Mouse (Mus musculus) neural tube, embryonic 12.5 days (tissue): ENCODE measurements around the gene Gdpd4. TPM values are rescaled to one million over a fixed set of nuclear protein-coding genes. Genes with fewer than 3 reads are reported as not detected.

Source experiments
- ATAC-seq: fragments of 200-750 bp; cut with Nextera tagmentation; 2 replicates; pipeline ENCODE4 v1.8.0; 2017; ENCODE audit warnings: low read depth, mild to moderate bottlenecking, moderate TSS enrichment, moderate library complexity; ENCODE audit not compliant: low FRiP score
- H3K27ac ChIP-seq: fragments of 300-500 bp; sonication (generic); 2 replicates; pipeline ENCODE4 v1.5.1; 2016
- H3K27me3 ChIP-seq: fragments of 300-500 bp; sonication (generic); replicated peaks from 2 replicates; pipeline ENCODE4 v1.6.1; 2016; ENCODE audit warnings: mild to moderate bottlenecking
- H3K36me3 ChIP-seq: fragments of 300-500 bp; sonication (generic); 2 replicates; pipeline ENCODE4 v1.6.1; 2016; ENCODE audit warnings: mild to moderate bottlenecking
- H3K4me1 ChIP-seq: fragments of 300-500 bp; sonication (generic); 2 replicates; pipeline ENCODE4 v1.6.1; 2016
- H3K4me2 ChIP-seq: fragments of 300-500 bp; sonication (generic); replicated peaks from 2 replicates; pipeline ENCODE4 v1.6.1; 2016; ENCODE audit warnings: mild to moderate bottlenecking
- H3K4me3 ChIP-seq: fragments of 300-500 bp; sonication (generic); 2 replicates; pipeline ENCODE4 v1.5.1; 2016
- H3K9ac ChIP-seq: fragments of 300-500 bp; sonication (generic); 2 replicates; pipeline ENCODE4 v1.6.1; 2016; ENCODE audit warnings: mild to moderate bottlenecking
- H3K9me3 ChIP-seq: fragments of 300-500 bp; sonication (generic); 2 replicates; pipeline ENCODE4 v1.6.1; 2016; ENCODE audit warnings: mild to moderate bottlenecking
- WGBS: fragments of 180-500 bp; shearing (Covaris S2); methylation state at CpG from one replicate; pipeline ENCODE4 v1.1.7; 2016; 5-methylcytosine and 5-hydroxymethylcytosine counted together
- polyA plus RNA-seq: library from polyadenylated mRNA; unstranded; fragments of >200 nt; fragmentation: Nextera tagmentation; extraction: Ambion mirVana; gene quantifications from 2 replicates; pipeline ENCODE4 v1.2.1, GENCODE M21; 2016

Gdpd4 gene
- polyA plus RNA-seq, result 0.06 and 0.13 TPM in 2 replicates

DNA sequence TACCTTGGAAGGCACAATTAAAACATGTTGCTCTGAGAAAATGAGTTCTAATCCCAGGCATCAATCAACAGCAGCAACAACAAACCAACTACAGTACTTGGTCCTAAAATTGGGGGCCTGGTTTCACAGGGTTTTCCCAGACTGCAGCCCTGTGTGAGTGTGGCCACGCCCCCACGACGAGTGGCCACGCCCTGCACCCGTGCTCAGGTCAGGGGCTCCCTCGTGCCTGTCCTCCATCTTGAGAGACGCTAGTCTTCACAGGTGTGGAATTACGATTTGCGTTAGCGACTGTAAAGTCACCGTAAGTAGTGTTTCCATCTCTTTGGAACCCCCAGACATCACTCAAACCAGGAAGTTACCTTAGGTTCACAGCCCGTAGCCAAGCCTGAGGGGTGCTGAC, at the start of gene Gdpd4:
TSS of gene Gdpd4 (plus strand) at position 214 of the 400 bp plus-strand sequence.
- ATAC-seq, result no peak
- H3K4me2 ChIP-seq, result no peak within 1 kb of the TSS
- H3K4me3 ChIP-seq, result no peak within 1 kb of the TSS
- H3K36me3 ChIP-seq, result no peaks in the 10 kb centered on the region
- H3K9me3 ChIP-seq, result no peaks in the 10 kb centered on the region
- H3K27me3 ChIP-seq, result no peaks in the 10 kb centered on the region
- no peak within 1 kb of the TSS for H3K27ac ChIP-seq
- no peak within 1 kb of the TSS for H3K9ac ChIP-seq
- no peaks in the 10 kb centered on the region for H3K4me1 ChIP-seq
- 79% methylated on average over 12 of the region's 12 CpGs for WGBS

DNA sequence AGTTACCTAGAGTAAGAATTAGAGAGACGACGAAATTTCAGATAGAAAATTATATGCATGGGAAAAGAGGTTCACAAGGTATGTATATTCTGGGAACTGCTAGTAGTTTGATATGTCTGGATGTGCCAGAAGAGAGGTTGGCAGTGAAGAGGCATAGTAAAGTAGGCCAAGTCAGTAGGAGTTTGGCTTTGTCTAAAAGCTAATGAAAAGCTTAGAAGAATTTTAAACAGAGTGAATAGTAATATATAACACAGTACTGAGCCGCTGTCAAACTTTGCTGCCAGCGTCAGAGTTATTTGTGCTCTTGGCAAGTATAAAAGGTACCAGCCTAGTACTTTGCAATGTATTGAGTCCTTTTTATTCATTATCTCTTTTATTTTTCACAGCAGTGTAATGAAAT, 47.4 kb upstream of the Gdpd4 start:
- ATAC-seq, result no peak
- no peaks in the 10 kb centered on the region for H3K9me3 ChIP-seq
- no peaks in the 10 kb centered on the region for H3K4me1 ChIP-seq
- no peak overlapping the region for H3K4me3 ChIP-seq
- H3K36me3 ChIP-seq, result peaks cover 5% of the 10 kb centered on the region; the same call in 1 of the 2 replicates
- no peak overlapping the region for H3K9ac ChIP-seq
- 87% methylated on average over 4 of the region's 4 CpGs for WGBS
- no peak overlapping the region for H3K4me2 ChIP-seq
- no peaks in the 10 kb centered on the region for H3K27me3 ChIP-seq
- H3K27ac ChIP-seq, result no peak overlapping the region

DNA sequence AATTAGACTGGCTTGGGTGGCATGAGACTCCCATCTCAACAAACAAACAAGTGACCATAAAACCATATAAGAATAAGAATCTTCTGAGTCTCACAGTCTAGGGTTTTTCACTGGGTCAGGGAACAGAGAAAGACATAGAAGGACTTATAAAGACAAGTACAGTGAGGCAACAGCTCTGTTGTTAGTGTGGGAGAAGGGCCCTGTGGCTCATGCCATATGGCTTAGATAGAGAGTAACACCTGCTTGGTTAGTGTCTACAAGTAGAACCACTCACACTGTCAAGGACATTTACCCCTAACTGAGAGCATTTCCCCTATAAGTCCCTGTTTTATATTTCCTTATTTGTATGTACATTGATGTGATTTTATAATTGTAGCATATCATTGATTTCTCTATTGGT, 46.4 kb upstream of the Gdpd4 start:
- H3K4me2 ChIP-seq, result no peak overlapping the region
- peaks cover 5% of the 10 kb centered on the region; the same call in 1 of the 2 replicates for H3K36me3 ChIP-seq
- H3K9ac ChIP-seq, result no peak overlapping the region
- no peak overlapping the region for H3K4me3 ChIP-seq
- no peak for ATAC-seq
- H3K4me1 ChIP-seq, result no peaks in the 10 kb centered on the region
- H3K27me3 ChIP-seq, result no peaks in the 10 kb centered on the region
- H3K27ac ChIP-seq, result no peak overlapping the region
- H3K9me3 ChIP-seq, result no peaks in the 10 kb centered on the region

DNA sequence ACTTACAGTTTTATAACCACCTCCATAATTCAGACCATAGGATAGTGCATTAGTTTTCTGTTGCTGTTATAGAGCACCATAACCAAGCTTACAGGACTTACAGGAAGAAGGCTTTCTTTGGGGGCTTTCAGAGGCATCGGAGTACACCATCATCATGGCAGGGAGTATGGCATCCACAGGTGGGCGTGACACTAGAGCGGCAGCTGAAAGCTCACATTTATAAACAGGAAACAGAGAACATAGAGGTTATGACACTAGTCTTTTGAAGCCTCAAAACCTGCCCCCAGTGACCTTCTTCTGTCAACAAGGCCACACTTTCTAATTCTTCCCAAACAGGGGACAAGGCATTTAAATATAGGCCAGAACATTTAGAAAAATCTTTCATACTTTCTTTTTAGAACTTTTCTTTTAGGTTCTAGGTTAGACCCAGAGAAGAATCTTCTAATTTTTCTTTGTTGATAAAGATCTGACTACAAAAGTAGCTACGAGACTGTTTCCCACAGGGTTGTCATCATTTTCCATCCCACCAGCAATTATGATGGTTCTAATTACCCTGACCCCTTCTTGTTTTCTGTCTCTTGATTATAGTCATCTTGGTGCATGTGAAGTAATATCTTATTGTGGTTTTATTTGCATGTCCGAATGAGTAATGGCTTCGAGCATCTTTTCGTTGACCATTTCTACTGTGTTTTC, 41.8 kb upstream of the Gdpd4 start:
- H3K36me3 ChIP-seq, result no peaks in the 10 kb centered on the region
- H3K4me2 ChIP-seq, result no peak overlapping the region
- no peaks in the 10 kb centered on the region for H3K9me3 ChIP-seq
- no peak overlapping the region for H3K27ac ChIP-seq
- H3K4me3 ChIP-seq, result no peak overlapping the region
- no peak overlapping the region for H3K9ac ChIP-seq
- 90% methylated on average over 7 of the region's 7 CpGs for WGBS
- no peak for ATAC-seq
- no peaks in the 10 kb centered on the region for H3K4me1 ChIP-seq
- no peaks in the 10 kb centered on the region for H3K27me3 ChIP-seq

DNA sequence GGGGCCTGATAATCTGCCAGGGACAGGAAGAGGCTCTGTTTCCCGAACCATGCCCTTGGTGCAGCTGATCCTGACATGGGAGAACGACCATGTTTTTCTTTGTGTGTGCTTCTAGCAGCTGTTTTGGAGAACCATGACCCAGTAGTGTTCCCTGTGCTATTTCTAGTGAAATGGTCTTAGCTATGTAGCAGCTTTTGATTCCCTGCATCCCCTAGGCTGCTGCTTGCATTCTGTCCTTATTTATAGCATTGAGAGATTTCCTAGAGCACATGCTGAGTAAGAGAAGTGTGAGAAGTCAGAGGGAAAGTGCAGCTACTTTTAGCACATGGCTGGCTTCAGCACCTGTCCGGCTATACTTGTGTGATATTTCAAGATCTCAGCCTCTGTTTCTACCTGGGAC, 8.1 kb upstream of the Gdpd4 start:
- H3K9ac ChIP-seq, result no peak overlapping the region
- H3K27ac ChIP-seq, result no peak overlapping the region
- H3K36me3 ChIP-seq, result peaks cover 46% of the 10 kb centered on the region
- no peak overlapping the region for H3K4me3 ChIP-seq
- no peaks in the 10 kb centered on the region for H3K9me3 ChIP-seq
- H3K27me3 ChIP-seq, result no peaks in the 10 kb centered on the region
- 79% methylated on average over 3 of the region's 3 CpGs for WGBS
- H3K4me1 ChIP-seq, result no peaks in the 10 kb centered on the region
- no peak overlapping the region for H3K4me2 ChIP-seq
- ATAC-seq, result no peak

DNA sequence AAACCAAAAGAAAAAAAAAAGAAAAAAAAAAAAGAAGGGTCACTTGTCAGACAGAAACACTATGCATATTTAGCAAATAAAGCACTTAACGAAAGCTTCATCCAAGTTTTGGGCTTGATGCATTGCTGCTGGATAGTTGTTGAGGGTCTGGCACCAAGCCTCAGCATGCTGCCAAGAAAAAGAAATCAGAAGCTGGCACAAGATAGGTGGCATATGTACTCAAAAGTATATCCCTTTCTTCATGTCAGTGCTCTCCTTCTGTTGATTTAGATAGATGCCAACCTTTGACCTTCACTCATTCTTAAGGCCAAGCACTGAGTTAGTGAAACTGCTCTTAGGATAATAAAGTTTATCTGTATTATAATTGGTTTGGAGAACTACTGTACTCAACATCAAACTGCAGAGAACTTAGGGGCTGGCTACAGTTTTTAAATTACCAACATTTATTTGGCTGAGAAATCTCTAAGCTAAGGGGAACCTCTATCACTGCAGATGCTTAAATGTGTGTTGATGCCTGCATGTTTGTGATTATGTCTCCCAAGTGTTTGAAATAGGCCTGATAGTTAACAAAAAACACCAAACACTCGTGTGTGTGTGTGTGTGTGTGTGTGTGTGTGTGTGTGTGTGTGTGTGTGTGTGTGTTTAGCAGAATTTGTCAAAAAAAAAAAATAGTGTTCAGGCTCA, 4.8 kb upstream of the Gdpd4 start:
- Histone ChIP-seq H3K27ac (no peak overlapping the region), H3K27me3 (no peaks in the 10 kb centered on the region), H3K4me1 (no peaks in the 10 kb centered on the region), H3K4me3 (no peak overlapping the region), H3K4me2 (no peak overlapping the region), H3K9me3 (no peaks in the 10 kb centered on the region), H3K36me3 (peaks cover 25% of the 10 kb centered on the region), H3K9ac (no peak overlapping the region)
- ATAC-seq, result no peak
- 88% methylated on average over 2 of the region's 2 CpGs for WGBS

DNA sequence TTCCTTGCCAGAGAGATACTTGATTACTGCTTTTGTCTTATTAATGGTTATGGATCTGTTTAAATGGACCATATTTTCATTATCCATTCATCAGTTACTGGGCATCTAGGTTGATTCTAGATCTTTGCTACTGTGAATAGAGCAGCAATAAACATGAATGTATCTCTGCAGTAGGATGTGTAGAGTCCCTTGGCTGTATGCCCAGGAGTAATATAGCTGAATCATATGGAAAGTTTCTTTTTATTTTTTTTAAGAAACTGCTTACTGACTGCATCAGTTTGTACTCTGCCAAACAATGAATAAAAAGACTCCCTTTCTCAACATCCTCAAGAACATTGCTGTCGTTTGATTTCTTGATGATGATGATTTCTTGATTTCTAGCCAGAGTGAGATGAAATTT, 6.1 kb downstream of the Gdpd4 start:
- H3K4me3 ChIP-seq, result no peak overlapping the region
- H3K9me3 ChIP-seq, result no peaks in the 10 kb centered on the region
- H3K36me3 ChIP-seq, result no peaks in the 10 kb centered on the region
- WGBS, result 84% methylated on average over 1 of the region's 1 CpGs
- H3K4me1 ChIP-seq, result no peaks in the 10 kb centered on the region
- H3K27ac ChIP-seq, result no peak overlapping the region
- H3K27me3 ChIP-seq, result no peaks in the 10 kb centered on the region
- ATAC-seq, result no peak
- H3K9ac ChIP-seq, result no peak overlapping the region
- no peak overlapping the region for H3K4me2 ChIP-seq

DNA sequence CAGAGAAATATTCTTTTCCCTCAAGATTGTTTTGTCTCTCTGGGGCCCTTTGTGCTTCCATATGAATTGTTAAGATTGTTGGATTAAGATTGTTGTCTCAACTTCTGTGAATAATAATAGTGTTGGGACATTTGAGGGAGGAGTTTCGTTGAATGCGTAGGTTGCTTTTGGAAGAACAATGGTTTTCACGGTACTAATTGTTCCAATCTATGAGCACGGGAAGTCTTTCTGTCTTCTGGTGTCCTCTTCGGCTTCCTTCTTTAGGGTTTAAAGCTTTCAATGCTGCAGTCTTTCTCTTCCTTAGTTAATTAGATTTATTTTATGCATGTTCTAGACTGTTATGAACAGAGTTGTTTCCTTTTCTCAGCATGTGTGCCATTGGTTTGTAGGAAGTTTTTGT, 7.2 kb downstream of the Gdpd4 start:
- no peak for ATAC-seq
- no peak overlapping the region for H3K9ac ChIP-seq
- no peaks in the 10 kb centered on the region for H3K9me3 ChIP-seq
- no peaks in the 10 kb centered on the region for H3K36me3 ChIP-seq
- WGBS, result 87% methylated on average over 5 of the region's 5 CpGs
- H3K27ac ChIP-seq, result no peak overlapping the region
- no peaks in the 10 kb centered on the region for H3K27me3 ChIP-seq
- H3K4me1 ChIP-seq, result no peaks in the 10 kb centered on the region
- no peak overlapping the region for H3K4me3 ChIP-seq
- H3K4me2 ChIP-seq, result no peak overlapping the region

DNA sequence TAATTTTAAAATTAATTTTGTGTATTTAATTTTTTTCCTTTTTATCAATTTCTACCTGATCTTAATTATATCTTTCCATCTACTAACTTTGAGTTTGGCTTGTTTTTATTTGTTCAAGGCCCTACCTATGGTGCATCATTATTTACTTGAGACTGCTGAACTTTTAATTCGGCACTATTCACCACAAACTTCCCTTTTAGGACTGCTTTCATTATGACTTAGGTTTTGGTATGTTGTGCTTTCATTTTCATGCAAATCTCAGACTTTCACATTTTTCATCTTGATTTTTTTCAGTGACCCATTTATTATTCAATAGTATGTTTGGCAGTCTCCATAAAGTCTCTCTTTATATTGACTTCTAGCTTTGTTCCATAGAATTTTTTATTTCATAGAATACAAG, 24.7 kb downstream of the Gdpd4 start:
- WGBS, result 83% methylated on average over 1 of the region's 1 CpGs
- Histone ChIP-seq H3K27me3 (no peaks in the 10 kb centered on the region), H3K4me2 (no peak overlapping the region), H3K27ac (no peak overlapping the region), H3K4me3 (no peak overlapping the region), H3K4me1 (no peaks in the 10 kb centered on the region), H3K9me3 (no peaks in the 10 kb centered on the region), H3K36me3 (no peaks in the 10 kb centered on the region), H3K9ac (no peak overlapping the region)
- ATAC-seq, result no peak

DNA sequence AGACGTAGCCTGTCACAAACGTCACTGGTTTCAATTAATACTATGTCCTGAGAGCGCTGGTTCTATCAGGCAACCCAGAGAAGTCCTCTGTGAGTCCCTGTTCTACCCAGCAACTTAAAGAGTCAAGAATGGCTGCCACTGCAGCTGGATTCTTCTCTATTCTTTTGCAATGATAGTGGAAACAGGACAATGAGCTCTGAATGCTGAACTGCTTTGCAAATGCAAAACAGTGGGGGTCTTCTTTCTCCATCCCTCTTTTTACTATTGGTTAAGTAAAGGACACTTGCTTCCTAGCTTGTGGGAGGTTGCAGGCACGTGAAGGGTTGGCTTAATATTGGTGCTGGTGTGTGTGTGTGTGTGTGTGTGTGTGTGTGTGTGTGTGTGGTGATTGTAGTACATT, 52.7 kb downstream of the Gdpd4 start:
- no peaks in the 10 kb centered on the region for H3K27me3 ChIP-seq
- H3K36me3 ChIP-seq, result no peaks in the 10 kb centered on the region
- H3K4me3 ChIP-seq, result no peak overlapping the region
- H3K9me3 ChIP-seq, result no peaks in the 10 kb centered on the region
- no peaks in the 10 kb centered on the region for H3K4me1 ChIP-seq
- ATAC-seq, result no peak
- no peak overlapping the region for H3K4me2 ChIP-seq
- no peak overlapping the region for H3K27ac ChIP-seq
- WGBS, result 25% methylated on average over 4 of the region's 4 CpGs
- H3K9ac ChIP-seq, result no peak overlapping the region

DNA sequence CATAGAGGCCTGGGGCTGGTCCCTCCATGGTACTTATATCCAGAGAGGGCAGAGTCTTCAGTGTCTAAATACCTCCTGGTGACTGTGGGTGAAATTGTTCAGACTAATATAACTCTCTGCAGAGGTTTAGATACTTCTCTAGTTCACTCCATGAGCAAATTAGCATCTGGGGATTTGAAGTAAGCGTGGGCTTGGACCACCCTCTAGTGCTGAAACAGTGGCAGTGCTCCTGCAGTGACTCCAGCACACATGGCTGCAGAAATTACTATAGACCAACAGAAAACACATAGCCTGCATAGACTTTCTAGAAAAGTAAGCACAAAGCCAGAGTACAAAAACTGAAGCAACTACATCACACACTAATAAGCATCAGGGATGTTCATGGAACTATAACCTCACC, 57.7 kb downstream of the Gdpd4 start:
- no peak overlapping the region for H3K4me2 ChIP-seq
- H3K4me1 ChIP-seq, result no peaks in the 10 kb centered on the region
- no peaks in the 10 kb centered on the region for H3K27me3 ChIP-seq
- no peaks in the 10 kb centered on the region for H3K9me3 ChIP-seq
- WGBS, result 38% methylated on average over 1 of the region's 1 CpGs
- H3K4me3 ChIP-seq, result no peak overlapping the region
- H3K36me3 ChIP-seq, result no peaks in the 10 kb centered on the region
- H3K9ac ChIP-seq, result no peak overlapping the region
- ATAC-seq, result peak; percentile 53; the same call in 1 of the 2 replicates
- H3K27ac ChIP-seq, result no peak overlapping the region

DNA sequence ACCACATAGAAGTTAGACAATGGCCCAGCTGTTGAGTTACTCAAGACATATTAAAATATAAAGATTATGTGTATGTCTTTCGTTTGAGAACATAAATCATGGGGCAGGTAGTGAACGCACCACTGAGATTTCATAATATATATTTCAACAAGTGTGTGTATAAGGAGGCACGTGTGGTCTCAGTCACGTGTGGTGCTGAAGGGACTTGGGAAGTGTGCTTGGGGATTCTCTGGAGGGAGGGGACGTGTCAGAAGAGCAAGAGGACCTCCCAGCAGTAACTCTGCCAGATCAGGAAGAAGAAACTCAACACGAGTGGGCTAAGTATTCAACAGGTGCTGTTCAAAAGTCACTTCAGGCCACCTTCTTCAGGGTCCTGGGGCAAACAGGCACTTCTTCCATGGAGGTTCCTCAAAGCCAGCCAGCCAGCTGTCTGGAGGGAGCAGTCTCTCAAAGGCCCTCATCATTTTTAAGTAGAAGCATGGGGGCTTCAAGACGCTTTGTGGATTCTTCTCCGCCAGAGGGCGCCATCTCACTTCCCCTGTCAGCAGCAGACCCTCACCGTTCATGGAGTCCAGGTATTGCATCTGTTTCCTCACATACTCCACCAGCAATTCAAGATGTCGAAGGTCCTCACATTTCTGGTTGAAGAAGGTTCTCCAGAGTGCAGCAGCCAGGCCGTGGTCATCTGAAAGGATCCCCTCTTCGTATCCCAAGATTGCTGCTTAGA, 64.5 kb downstream of the Gdpd4 start:
- ATAC-seq, result no peak
- Histone ChIP-seq H3K4me3 (no peak overlapping the region), H3K27me3 (no peaks in the 10 kb centered on the region), H3K9ac (no peak overlapping the region), H3K36me3 (no peaks in the 10 kb centered on the region), H3K4me2 (no peak overlapping the region), H3K9me3 (no peaks in the 10 kb centered on the region), H3K4me1 (no peaks in the 10 kb centered on the region), H3K27ac (no peak overlapping the region)
- 52% methylated on average over 13 of the region's 13 CpGs for WGBS
